Mouse (Mus musculus) midbrain, embryonic 14.5 days (tissue): Measurements from ENCODE around the gene Junb. TPM values are rescaled to one million over a fixed set of nuclear protein-coding genes. Genes with fewer than 3 reads are reported as not detected.
A peak's percentile ranks its signal among the peaks of the same experiment; 100 is the strongest.

Experiments used
- ATAC-seq: fragments of 200-750 bp; cut with Nextera tagmentation; 2 replicates; pipeline ENCODE4 v1.8.0; 2017; ENCODE audit warnings: moderate number of reproducible peaks, moderate library complexity; ENCODE audit not compliant: low FRiP score, low TSS enrichment
- DNase-seq: peaks from one replicate; pipeline ENCODE4 v3.0.0-alpha.2; 2015
- H3K27ac ChIP-seq: fragments of 300-500 bp; sonication (generic); replicated peaks from 2 replicates; pipeline ENCODE4 v1.5.1; 2014; ENCODE audit warnings: mild to moderate bottlenecking, low read depth, low read length, moderate library complexity
- H3K27me3 ChIP-seq: fragments of 300-500 bp; sonication (generic); 2 replicates; pipeline ENCODE4 v1.6.1; 2014; ENCODE audit warnings: low read length, control low read depth, mixed read lengths; ENCODE audit not compliant: control insufficient read depth, insufficient read depth
- H3K36me3 ChIP-seq: fragments of 300-500 bp; sonication (generic); 2 replicates; pipeline ENCODE4 v1.6.1; 2014; ENCODE audit warnings: low read length, control low read depth; ENCODE audit not compliant: control insufficient read depth, insufficient read depth
- H3K4me1 ChIP-seq: fragments of 300-500 bp; sonication (generic); 2 replicates; pipeline ENCODE4 v1.6.1; 2014; ENCODE audit warnings: mild to moderate bottlenecking, antibody characterized with exemption, low read length, control low read depth; ENCODE audit not compliant: control insufficient read depth, insufficient read depth
- H3K4me2 ChIP-seq: fragments of 300-500 bp; sonication (generic); 2 replicates; pipeline ENCODE4 v1.6.1; 2014; ENCODE audit warnings: mild to moderate bottlenecking, low read length, moderate library complexity
- H3K4me3 ChIP-seq: fragments of 300-500 bp; sonication (generic); replicated peaks from 2 replicates; pipeline ENCODE4 v1.5.1; 2014; ENCODE audit warnings: low read depth, low read length
- H3K9ac ChIP-seq: fragments of 300-500 bp; sonication (generic); replicated peaks from 2 replicates; pipeline ENCODE4 v1.6.1; 2014; ENCODE audit warnings: mild to moderate bottlenecking, low read length, moderate library complexity
- H3K9me3 ChIP-seq: fragments of 300-500 bp; sonication (generic); 2 replicates; pipeline ENCODE4 v1.6.1; 2016; ENCODE audit warnings: low read length, control low read depth, mixed read lengths; ENCODE audit not compliant: control insufficient read depth
- WGBS: fragments of 180-500 bp; shearing (Covaris S2); extraction: QIAGEN DNeasy Blood & Tissue Kit; methylation state at CpG from one replicate; pipeline ENCODE4 v1.1.7; 2014; 5-methylcytosine and 5-hydroxymethylcytosine counted together
- polyA plus RNA-seq: library from polyadenylated mRNA; unstranded; fragments of >200 nt; fragmentation: Nextera tagmentation; extraction: Ambion mirVana; gene quantifications from 2 replicates; pipeline ENCODE4 v1.2.1, GENCODE M21; 2014

Junb gene
- polyA plus RNA-seq, 1 experiment from 2014 or later: 5.7 TPM

DNA sequence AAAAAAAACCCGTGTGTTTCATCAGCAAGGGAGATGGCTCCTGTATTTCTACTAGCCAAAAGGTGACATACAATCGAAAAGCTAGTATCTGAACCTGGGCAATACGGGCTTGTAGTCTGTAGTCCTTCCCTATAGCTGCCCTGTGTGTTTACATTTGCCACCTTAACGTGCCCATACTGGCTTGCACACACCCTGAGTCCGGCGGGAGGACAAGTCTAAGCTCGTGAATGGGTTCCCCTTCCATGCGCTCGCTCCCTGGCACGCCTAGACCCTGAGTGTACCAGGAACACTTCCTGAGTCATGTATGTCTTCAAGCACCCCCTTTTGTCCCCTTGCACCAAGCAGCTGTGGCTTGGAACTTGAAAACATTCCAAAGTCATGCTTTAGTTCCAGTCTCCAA is 38.2 kb upstream of the Junb start:
- no peak overlapping the region for H3K27ac ChIP-seq
- H3K36me3 ChIP-seq: peaks cover 42% of the 10 kb centered on the region
- H3K9ac ChIP-seq: no peak overlapping the region
- no peak overlapping the region for H3K4me3 ChIP-seq
- no peak overlapping the region for H3K4me2 ChIP-seq
- ATAC-seq (no peak), DNase-seq (no peak)
- WGBS: 69% methylated on average over 10 of the region's 10 CpGs
- H3K27me3 ChIP-seq: peaks cover 7% of the 10 kb centered on the region; the same call in 1 of the 2 replicates
- 0 out of 2 replicates have a peak, but pooled peaks cover 4% of the 10 kb centered on the region for H3K4me1 ChIP-seq
- H3K9me3 ChIP-seq: no peaks in the 10 kb centered on the region

DNA sequence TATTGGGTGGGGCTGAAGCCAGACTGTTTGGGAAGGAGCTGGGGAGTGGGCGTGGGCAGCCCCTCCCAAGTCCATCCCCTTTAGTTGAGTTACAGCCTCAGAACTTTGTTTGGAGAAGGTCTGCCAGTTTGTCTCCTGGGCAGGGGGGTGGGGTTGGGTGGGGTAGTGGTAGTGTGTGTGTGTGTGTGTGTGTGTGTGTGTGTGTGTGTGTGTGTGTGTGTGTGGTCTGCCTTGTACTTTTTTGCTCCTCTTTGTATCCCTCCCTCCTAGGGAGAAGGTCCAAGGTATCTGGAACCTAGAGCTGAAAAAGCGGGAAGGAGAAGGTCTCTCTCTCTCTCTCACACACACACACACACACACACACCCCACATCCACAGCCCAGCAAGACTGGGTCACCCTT is 35.9 kb upstream of the Junb start, which contains the start of gene Best2:
Gene Best2, minus strand, starts transcription at position 101 of the 400 bp plus-strand sequence.
- H3K27ac ChIP-seq: no peak within 1 kb of the TSS
- peak within 1 kb of the TSS; percentile 25 for H3K4me3 ChIP-seq
- 0 out of 2 replicates have a peak, but pooled peaks cover 4% of the 10 kb centered on the region for H3K4me1 ChIP-seq
- 68% methylated on average over 2 of the region's 2 CpGs for WGBS
- ATAC-seq: no peak
- H3K27me3 ChIP-seq: peaks cover 20% of the 10 kb centered on the region
- peaks cover 20% of the 10 kb centered on the region for H3K36me3 ChIP-seq
- H3K9ac ChIP-seq: peak within 1 kb of the TSS; percentile 45
- DNase-seq: no peak
- H3K4me2 ChIP-seq: peak within 1 kb of the TSS; percentile 57
- no peaks in the 10 kb centered on the region for H3K9me3 ChIP-seq

DNA sequence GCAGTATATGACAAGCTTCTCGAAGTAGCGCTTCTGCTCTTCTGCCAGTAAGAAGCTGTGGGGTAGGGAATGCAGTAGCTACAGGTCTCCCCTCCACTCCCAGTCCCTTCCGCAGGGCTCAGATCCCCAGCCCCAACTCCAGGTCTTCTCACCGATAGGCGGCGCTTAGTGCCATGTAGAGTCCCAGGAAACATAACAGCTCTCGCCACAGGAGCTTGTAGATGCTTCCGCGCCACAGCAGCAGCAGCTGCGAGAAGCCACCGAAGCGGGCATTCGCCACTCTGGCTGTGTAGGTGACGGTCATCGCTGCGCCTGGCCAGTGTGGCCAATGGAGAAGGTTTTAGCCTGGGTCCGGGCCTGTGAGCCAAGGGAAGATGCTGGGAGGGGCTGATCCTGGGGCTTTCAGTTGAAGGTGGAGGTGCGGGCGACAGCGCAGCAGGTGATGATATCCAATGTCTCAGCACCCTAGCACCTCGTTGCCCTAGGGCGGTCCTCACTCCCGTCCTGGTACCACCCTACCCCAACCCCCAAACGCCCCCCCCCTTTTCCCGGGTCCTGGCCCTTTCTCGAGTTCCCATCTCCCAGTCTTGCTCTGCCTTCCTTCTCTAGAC is 34.8 kb upstream of the Junb start:
- DNase-seq (peak; percentile 90), ATAC-seq (peak; percentile 57; the same call in 1 of the 2 replicates)
- H3K9ac ChIP-seq: peak overlapping the region; percentile 45
- no peaks in the 10 kb centered on the region for H3K9me3 ChIP-seq
- H3K27me3 ChIP-seq: peaks cover 20% of the 10 kb centered on the region
- peak overlapping the region; percentile 25 for H3K4me3 ChIP-seq
- 5% methylated on average over 26 of the region's 26 CpGs for WGBS
- H3K36me3 ChIP-seq: peaks cover 9% of the 10 kb centered on the region
- peak overlapping the region; percentile 57 for H3K4me2 ChIP-seq
- H3K27ac ChIP-seq: no peak overlapping the region
- H3K4me1 ChIP-seq: 0 out of 2 replicates have a peak, but pooled peaks cover 4% of the 10 kb centered on the region

DNA sequence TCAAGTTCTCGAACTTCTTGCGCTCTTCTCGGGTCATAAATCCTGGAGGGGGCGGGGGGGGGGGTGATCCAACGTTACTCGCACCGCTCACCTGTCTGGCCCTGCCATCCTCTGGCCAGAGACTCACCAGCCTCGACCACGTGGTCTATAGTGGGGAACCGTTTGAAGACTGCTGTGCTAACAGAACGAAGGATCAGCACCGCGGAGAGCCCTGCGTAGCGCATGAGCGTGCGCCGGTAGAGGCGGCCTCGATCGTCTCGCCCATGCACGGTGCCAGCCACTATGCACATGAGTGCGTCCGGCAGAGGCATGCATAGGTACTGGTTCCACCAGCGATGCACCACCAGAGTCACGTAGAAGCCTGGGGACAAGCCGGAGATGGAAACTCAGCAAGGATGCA is 32.7 kb upstream of the Junb start:
- Histone ChIP-seq H3K4me1 (0 out of 2 replicates have a peak, but pooled peaks cover 4% of the 10 kb centered on the region), H3K9ac (no peak overlapping the region), H3K27me3 (peaks cover 27% of the 10 kb centered on the region), H3K4me2 (no peak overlapping the region), H3K4me3 (no peak overlapping the region), H3K9me3 (no peaks in the 10 kb centered on the region), H3K27ac (no peak overlapping the region), H3K36me3 (no peaks in the 10 kb centered on the region)
- DNase-seq (no peak), ATAC-seq (no peak)
- 16% methylated on average over 28 of the region's 28 CpGs for WGBS

DNA sequence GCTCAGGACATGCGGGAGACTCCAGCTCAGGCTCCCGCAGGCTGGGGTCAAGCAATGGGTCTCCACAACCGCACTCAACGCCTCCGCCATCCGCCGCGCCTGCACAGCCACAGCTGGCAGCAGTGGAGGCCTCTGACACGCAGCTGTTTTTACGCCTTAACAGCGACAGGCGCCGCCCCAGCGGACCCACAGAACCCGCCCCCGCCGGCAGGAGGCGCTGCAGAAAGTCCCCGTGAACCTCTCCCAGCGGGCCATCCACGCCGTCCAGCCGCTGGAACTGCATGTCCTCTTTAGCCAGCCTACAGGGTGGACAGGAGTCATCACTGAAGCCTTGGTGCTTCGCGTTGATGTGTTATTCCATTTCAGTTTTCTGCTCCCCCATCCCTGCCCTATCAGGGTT is 29.2 kb upstream of the Junb start:
- Histone ChIP-seq H3K36me3 (peaks cover 4% of the 10 kb centered on the region; the same call in 1 of the 2 replicates), H3K27ac (no peak overlapping the region), H3K4me3 (no peak overlapping the region), H3K9ac (no peak overlapping the region), H3K4me1 (no peaks in the 10 kb centered on the region), H3K4me2 (no peak overlapping the region), H3K27me3 (peaks cover 19% of the 10 kb centered on the region), H3K9me3 (no peaks in the 10 kb centered on the region)
- no peak for DNase-seq
- no peak for ATAC-seq
- 15% methylated on average over 25 of the region's 25 CpGs for WGBS

DNA sequence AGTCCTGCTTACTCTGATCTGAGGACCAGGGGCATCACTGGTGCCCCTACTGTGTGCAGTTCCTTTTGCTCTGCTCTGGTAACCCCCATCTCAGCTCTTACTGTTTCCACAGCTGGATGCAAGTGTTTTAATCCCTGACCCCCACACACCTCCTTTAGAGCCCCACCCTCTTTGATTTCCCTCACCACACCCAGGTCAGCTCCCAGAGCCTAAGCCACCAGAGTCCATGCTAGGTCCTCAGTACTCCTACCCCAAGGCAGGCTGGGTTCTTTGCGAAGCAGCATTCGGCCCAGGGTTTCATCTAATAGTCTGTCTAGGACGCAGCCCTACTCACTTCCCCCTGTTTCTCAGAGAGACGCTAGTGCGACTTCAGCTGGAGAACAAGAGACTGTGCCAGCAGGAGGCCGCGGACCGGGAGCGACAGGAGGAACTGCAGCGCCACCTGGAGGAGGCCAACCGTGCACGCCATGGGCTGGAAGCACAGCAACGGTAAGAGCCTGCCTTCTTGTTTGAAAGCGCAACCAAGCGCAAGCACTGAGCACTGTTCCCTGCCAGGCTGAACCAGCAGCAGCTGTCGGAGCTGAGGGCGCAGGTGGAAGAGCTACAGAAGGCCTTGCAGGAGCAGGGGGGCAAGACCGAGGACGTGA is 19.3 kb upstream of the Junb start:
- no peak overlapping the region for H3K27ac ChIP-seq
- H3K27me3 ChIP-seq: 0 out of 2 replicates have a peak, but pooled peaks cover 9% of the 10 kb centered on the region
- H3K4me2 ChIP-seq: peak overlapping the region; percentile 28
- no peak overlapping the region for H3K4me3 ChIP-seq
- DNase-seq (peak; percentile 94), ATAC-seq (peak; percentile 71)
- H3K36me3 ChIP-seq: peaks cover 14% of the 10 kb centered on the region; the same call in 1 of the 2 replicates
- WGBS: 2% methylated on average over 19 of the region's 19 CpGs
- H3K9ac ChIP-seq: peak overlapping the region; percentile 21
- H3K4me1 ChIP-seq: 0 out of 2 replicates have a peak, but pooled peaks cover 4% of the 10 kb centered on the region
- H3K9me3 ChIP-seq: no peaks in the 10 kb centered on the region

DNA sequence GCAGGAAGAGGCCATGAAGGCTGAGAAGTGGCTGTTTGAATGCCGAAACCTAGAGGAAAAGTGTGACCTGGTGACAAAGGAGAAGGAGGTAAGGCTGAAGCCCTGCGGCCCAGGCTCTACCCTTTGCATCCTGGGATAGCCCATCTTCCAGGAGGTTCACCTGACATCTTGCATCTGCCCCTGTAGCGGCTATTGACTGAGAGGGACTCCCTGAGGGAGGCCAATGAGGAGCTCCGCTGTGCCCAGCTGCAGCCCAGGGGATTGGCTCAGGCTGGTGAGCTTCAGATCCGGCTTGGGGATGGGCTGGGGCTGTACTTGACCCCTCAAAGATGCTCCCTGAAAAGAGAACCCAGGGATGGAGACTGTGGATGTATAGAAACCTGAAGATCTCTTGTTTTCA is 18.5 kb upstream of the Junb start:
- no peak for ATAC-seq
- Histone ChIP-seq H3K9me3 (no peaks in the 10 kb centered on the region), H3K4me1 (0 out of 2 replicates have a peak, but pooled peaks cover 4% of the 10 kb centered on the region), H3K27ac (no peak overlapping the region), H3K36me3 (peaks cover 10% of the 10 kb centered on the region; the same call in 1 of the 2 replicates), H3K4me3 (no peak overlapping the region), H3K9ac (no peak overlapping the region), H3K4me2 (no peak overlapping the region), H3K27me3 (0 out of 2 replicates have a peak, but pooled peaks cover 9% of the 10 kb centered on the region)
- DNase-seq: no peak
- 77% methylated on average over 5 of the region's 5 CpGs for WGBS

DNA sequence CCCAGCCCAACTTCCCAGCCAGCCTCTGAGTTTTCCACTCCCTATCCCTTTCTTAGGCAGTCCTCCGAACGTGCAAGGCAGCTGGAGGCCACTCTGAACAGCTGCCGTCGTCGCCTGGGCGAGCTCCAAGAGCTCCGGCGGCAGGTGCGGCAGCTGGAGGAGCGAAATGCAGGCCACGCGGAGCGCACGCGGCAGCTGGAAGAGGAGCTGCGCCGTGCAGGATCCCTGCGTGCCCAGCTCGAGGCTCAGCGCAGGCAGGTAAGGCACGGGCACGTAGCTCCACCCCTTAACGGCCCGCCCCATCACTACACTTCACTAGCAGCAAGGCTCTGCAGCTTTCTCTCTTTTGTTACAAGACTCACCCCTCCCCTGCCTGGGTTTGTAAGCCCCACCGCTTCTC is 17.2 kb upstream of the Junb start:
- ATAC-seq: no peak
- 17% methylated on average over 25 of the region's 25 CpGs for WGBS

More for the DNA sequence above, 17.2 kb upstream of the Junb start:
- no peak overlapping the region for H3K4me3 ChIP-seq
- 0 out of 2 replicates have a peak, but pooled peaks cover 9% of the 10 kb centered on the region for H3K27me3 ChIP-seq
- H3K4me1 ChIP-seq: peaks cover 11% of the 10 kb centered on the region
- 0 out of 2 replicates have a peak overlapping the region, but pooled peaks have one; percentile 13 for H3K27ac ChIP-seq
- 0 out of 2 replicates have a peak overlapping the region, but pooled peaks have one; percentile 6 for H3K9ac ChIP-seq
- no peaks in the 10 kb centered on the region for H3K9me3 ChIP-seq
- peak; percentile 33 for DNase-seq
- peak overlapping the region; percentile 0; the same call in 1 of the 2 replicates for H3K4me2 ChIP-seq
- peaks cover 6% of the 10 kb centered on the region; the same call in 1 of the 2 replicates for H3K36me3 ChIP-seq
